ENCODE assay signal across 25 mouse cellular contexts in the genomic region with DNA sequence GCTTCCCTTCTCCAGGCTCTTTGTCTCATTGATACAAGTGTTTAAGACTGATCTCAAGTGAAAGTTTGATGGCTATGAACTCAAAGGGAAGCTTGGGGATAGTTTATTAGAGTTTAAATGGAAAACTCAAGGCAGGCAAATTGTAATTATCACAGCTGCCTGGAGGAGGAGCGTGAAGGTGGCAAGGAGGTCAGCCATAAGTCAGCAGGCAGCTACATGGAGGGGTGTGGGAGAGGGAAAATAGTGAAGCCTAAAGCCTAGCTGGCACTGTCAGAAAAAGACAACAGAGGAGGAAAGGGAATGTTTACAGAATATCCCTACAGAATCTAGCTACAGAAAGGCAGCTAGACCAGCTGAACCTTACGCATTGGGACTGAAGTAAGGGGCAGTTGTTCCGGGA. TPM values are rescaled to one million over a fixed set of nuclear protein-coding genes. Genes with fewer than 3 reads are reported as not detected.
A peak's percentile ranks its signal among the peaks of the same experiment; 100 is the strongest.
DNase-seq lines count a peak whose midpoint lies in the region; ATAC-seq and TF ChIP-seq lines count a peak whose summit lies in the region.
"Had no signal": no experiment of that assay in that cellular context is flagged by ENCODE, and none has a peak within 500 bp of the region (broad histone marks: within the 10 kb centered on the region; RNA-seq: fewer than 3 reads in every experiment).

No protein-coding gene starts in this region.

- TF ChIP-seq POLR2A in kidney, adult 2 months (IDR thresholded peaks at IDR 0.05; ENCODE audit: low read depth, low read length) = no peak

- H3K4me2 ChIP-seq in hindbrain, postnatal 0 days (ENCODE audit: low read depth, low read length) = no peak overlapping the region
- H3K4me2 ChIP-seq in hindbrain, embryonic 14.5 days (replicated peaks) = no peak overlapping the region
- H3K4me2 ChIP-seq in kidney, postnatal 0 days (ENCODE audit: low read length) = no peak overlapping the region
- no peak overlapping the region for H3K4me2 ChIP-seq in neural tube, embryonic 11.5 days (ENCODE audit: low read depth)
- H3K4me2 ChIP-seq: embryonic facial prominence, embryonic 12.5 days; embryonic facial prominence, embryonic 15.5 days; forebrain, embryonic 12.5 days; forebrain, embryonic 15.5 days; heart, embryonic 12.5 days; heart, embryonic 15.5 days; hindbrain, embryonic 13.5 days had no signal

- H3K27me3 ChIP-seq in hindbrain, postnatal 0 days (ENCODE audit: insufficient read depth, low read length) = no peaks in the 10 kb centered on the region
- no peaks in the 10 kb centered on the region for H3K27me3 ChIP-seq in hindbrain, embryonic 14.5 days (ENCODE audit: control insufficient read depth, insufficient read depth, low read length)
- no peaks in the 10 kb centered on the region for H3K27me3 ChIP-seq in kidney, postnatal 0 days (ENCODE audit: insufficient read depth, low read length)
- H3K27me3 ChIP-seq in kidney, adult 2 months (replicated peaks; ENCODE audit: control insufficient read depth, insufficient read depth, low read length) = no peaks in the 10 kb centered on the region
- no peaks in the 10 kb centered on the region for H3K27me3 ChIP-seq in neural tube, embryonic 11.5 days (ENCODE audit: control insufficient read depth, insufficient read depth, low read length)
- H3K27me3 ChIP-seq: embryonic facial prominence, embryonic 12.5 days; embryonic facial prominence, embryonic 15.5 days; forebrain, embryonic 12.5 days; forebrain, embryonic 15.5 days; heart, embryonic 12.5 days; heart, embryonic 15.5 days; hindbrain, embryonic 13.5 days had no signal

- 56% methylated on average over 3 of the region's 3 CpGs for WGBS in hindbrain, postnatal 0 days
- 68% methylated on average over 3 of the region's 3 CpGs for WGBS in hindbrain, embryonic 14.5 days
- WGBS in kidney, postnatal 0 days = 23% methylated on average over 3 of the region's 3 CpGs
- 68% methylated on average over 3 of the region's 3 CpGs for WGBS in kidney, adult 2 months
- 64% methylated on average over 3 of the region's 3 CpGs for WGBS in neural tube, embryonic 11.5 days

- peak overlapping the region; percentile 41; the same call in 1 of the 2 replicates for H3K27ac ChIP-seq in hindbrain, postnatal 0 days
- H3K27ac ChIP-seq in hindbrain, embryonic 14.5 days = no peak overlapping the region
- H3K27ac ChIP-seq in kidney, postnatal 0 days = peak overlapping the region; percentile 36; the same call in 1 of the 2 replicates
- no peak overlapping the region for H3K27ac ChIP-seq in kidney, adult 2 months (ENCODE audit: insufficient read depth, low read depth, low read length)
- H3K27ac ChIP-seq in neural tube, embryonic 11.5 days (ENCODE audit: low read depth, low read length) = no peak overlapping the region
- H3K27ac ChIP-seq: embryonic facial prominence, embryonic 12.5 days; embryonic facial prominence, embryonic 15.5 days; forebrain, embryonic 12.5 days; forebrain, embryonic 15.5 days; heart, embryonic 15.5 days; hindbrain, embryonic 10.5 days; hindbrain, embryonic 13.5 days had no signal

- no peak overlapping the region for H3K4me3 ChIP-seq in hindbrain, postnatal 0 days (ENCODE audit: low read length)
- no peak overlapping the region for H3K4me3 ChIP-seq in hindbrain, embryonic 14.5 days (replicated peaks; ENCODE audit: low read length)
- H3K4me3 ChIP-seq in kidney, postnatal 0 days (replicated peaks; ENCODE audit: low read depth, low read length) = no peak overlapping the region
- H3K4me3 ChIP-seq in kidney, adult 2 months (ENCODE audit: insufficient read depth, low read depth, low read length) = no peak overlapping the region
- no peak overlapping the region for H3K4me3 ChIP-seq in neural tube, embryonic 11.5 days (ENCODE audit: low read depth, low read length)
- H3K4me3 ChIP-seq: embryonic facial prominence, embryonic 12.5 days; embryonic facial prominence, embryonic 15.5 days; forebrain, embryonic 12.5 days; forebrain, embryonic 15.5 days; heart, embryonic 12.5 days; heart, embryonic 15.5 days; hindbrain, embryonic 10.5 days; hindbrain, embryonic 13.5 days had no signal

- H3K36me3 ChIP-seq in hindbrain, postnatal 0 days (ENCODE audit: insufficient read depth, low read length) = no peaks in the 10 kb centered on the region
- H3K36me3 ChIP-seq in hindbrain, embryonic 14.5 days (replicated peaks; ENCODE audit: control insufficient read depth, insufficient read depth) = no peaks in the 10 kb centered on the region
- no peaks in the 10 kb centered on the region for H3K36me3 ChIP-seq in kidney, postnatal 0 days (ENCODE audit: insufficient read depth, low read length)
- H3K36me3 ChIP-seq in kidney, adult 2 months (ENCODE audit: control insufficient read depth, insufficient read depth, low read length) = no peaks in the 10 kb centered on the region
- H3K36me3 ChIP-seq in neural tube, embryonic 11.5 days (ENCODE audit: control insufficient read depth, insufficient read depth, low read length) = no peaks in the 10 kb centered on the region
- H3K36me3 ChIP-seq: embryonic facial prominence, embryonic 12.5 days; embryonic facial prominence, embryonic 15.5 days; forebrain, embryonic 12.5 days; forebrain, embryonic 15.5 days; heart, embryonic 15.5 days; hindbrain, embryonic 13.5 days had no signal

- TF ChIP-seq CTCF in hindbrain, postnatal 0 days (IDR thresholded peaks at IDR 0.05; ENCODE audit: low read depth) = no peak
- no peak for TF ChIP-seq CTCF in kidney, postnatal 0 days (IDR thresholded peaks at IDR 0.05; ENCODE audit: low read depth)
- TF ChIP-seq CTCF in kidney, adult 2 months (conservative IDR thresholded peaks at IDR 0.05; ENCODE audit: insufficient read depth, insufficient read length, low read depth, low read length) = no peak

- H3K9ac ChIP-seq in hindbrain, postnatal 0 days (replicated peaks; ENCODE audit: low read length) = no peak overlapping the region
- no peak overlapping the region for H3K9ac ChIP-seq in hindbrain, embryonic 14.5 days
- H3K9ac ChIP-seq in kidney, postnatal 0 days (ENCODE audit: low read depth, low read length) = no peak overlapping the region
- no peak overlapping the region for H3K9ac ChIP-seq in neural tube, embryonic 11.5 days (ENCODE audit: low read length)
- H3K9ac ChIP-seq: embryonic facial prominence, embryonic 12.5 days; embryonic facial prominence, embryonic 15.5 days; forebrain, embryonic 12.5 days; forebrain, embryonic 15.5 days; heart, embryonic 12.5 days; heart, embryonic 15.5 days; hindbrain, embryonic 13.5 days had no signal

- no peaks in the 10 kb centered on the region for H3K9me3 ChIP-seq in hindbrain, postnatal 0 days (ENCODE audit: low read length)
- no peaks in the 10 kb centered on the region for H3K9me3 ChIP-seq in hindbrain, embryonic 14.5 days (ENCODE audit: control insufficient read depth, low read length)
- H3K9me3 ChIP-seq in kidney, postnatal 0 days (replicated peaks; ENCODE audit: low read length) = no peaks in the 10 kb centered on the region
- no peaks in the 10 kb centered on the region for H3K9me3 ChIP-seq in neural tube, embryonic 11.5 days (ENCODE audit: control insufficient read depth, low read length)
- H3K9me3 ChIP-seq: embryonic facial prominence, embryonic 12.5 days; embryonic facial prominence, embryonic 15.5 days; forebrain, embryonic 12.5 days; forebrain, embryonic 15.5 days; hindbrain, embryonic 13.5 days had no signal

- ATAC-seq in hindbrain, postnatal 0 days = no peak
- no peak for ATAC-seq in hindbrain, embryonic 14.5 days (ENCODE audit: low FRiP score)
- ATAC-seq in kidney, postnatal 0 days (replicated peaks; ENCODE audit: low FRiP score, low read depth) = no peak
- ATAC-seq in neural tube, embryonic 11.5 days (ENCODE audit: insufficient read depth, low FRiP score, low TSS enrichment) = peak; percentile 58; the same call in 1 of the 2 replicates
- ATAC-seq: activated CD4-positive, CD25-positive, alpha-beta regulatory T cell, adult 4 months; forebrain, embryonic 15.5 days had no signal

- no peaks in the 10 kb centered on the region for H3K4me1 ChIP-seq in hindbrain, postnatal 0 days (ENCODE audit: insufficient read depth, low read length)
- H3K4me1 ChIP-seq in hindbrain, embryonic 14.5 days (replicated peaks; ENCODE audit: control insufficient read depth, insufficient read depth, low read length) = 0 out of 2 replicates have a peak, but pooled peaks cover under 1% of the 10 kb centered on the region
- H3K4me1 ChIP-seq in kidney, postnatal 0 days (replicated peaks; ENCODE audit: insufficient read depth, low read length) = no peaks in the 10 kb centered on the region
- H3K4me1 ChIP-seq in kidney, adult 2 months (ENCODE audit: control insufficient read depth, insufficient read depth, low read length) = no peaks in the 10 kb centered on the region
- no peaks in the 10 kb centered on the region for H3K4me1 ChIP-seq in neural tube, embryonic 11.5 days (ENCODE audit: control insufficient read depth, insufficient read depth, low read length)
- H3K4me1 ChIP-seq: forebrain, embryonic 12.5 days; forebrain, embryonic 15.5 days had no signal

- DNase-seq in hindbrain, postnatal 0 days (ENCODE audit: low spot score) = no peak
- no peak for DNase-seq in hindbrain, embryonic 14.5 days (ENCODE audit: low spot score)
- DNase-seq in kidney, postnatal 0 days (ENCODE audit: low spot score) = peak; percentile 44
- DNase-seq in kidney, adult 2 months = no peak
- peak; percentile 19 for DNase-seq in neural tube, embryonic 11.5 days (ENCODE audit: low spot score)
- no peak for DNase-seq in neural tube, embryonic 10.5 days (ENCODE audit: extremely low spot score, low spot score)
- DNase-seq in embryo, embryonic 10.5 days (ENCODE audit: low spot score) = no peak
- DNase-seq: adrenal gland, postnatal 10 days; adrenal gland, postnatal 36 days; cerebellum, adult 18-20 months; cerebellum, adult 9-10 months; cerebellum, postnatal 14 days; gastrocnemius, postnatal 25 days; heart, adult 18-20 months; heart, postnatal 10 days; heart, postnatal 36 days had no signal

RNA-seq across cellular contexts. Expression of a gene that starts 52.8 kb away (rescaled TPM):
- total RNA-seq in hindbrain, postnatal 0 days (2014; rRNA removed) = 21.6 and 24.6 TPM in 2 replicates
- polyA plus RNA-seq in hindbrain, postnatal 0 days (2015; fragmentation: Nextera tagmentation; extraction: Ambion mirVana) = 31.1 and 32.9 TPM in 2 replicates
- 31.8 and 37.4 TPM in 2 replicates for polyA plus RNA-seq in hindbrain, embryonic 14.5 days (2014; fragmentation: Nextera tagmentation; extraction: Ambion mirVana)
- 41.8 TPM in 2 replicates for polyA plus RNA-seq in kidney, postnatal 0 days (2015; fragmentation: Nextera tagmentation; extraction: Ambion mirVana)
- polyA plus RNA-seq in kidney, adult 2 months (2012; rRNA removed) = 5.9 and 7.3 TPM in 2 replicates
- 40.3 and 40.7 TPM in 2 replicates for polyA plus RNA-seq in neural tube, embryonic 11.5 days (2014; fragmentation: Nextera tagmentation; extraction: Ambion mirVana)

RNA-seq across cellular contexts. Expression of a gene that starts 52.9 kb away (rescaled TPM):
- 25.9 and 30.7 TPM in 2 replicates for total RNA-seq in hindbrain, postnatal 0 days (2014; rRNA removed)
- polyA plus RNA-seq in hindbrain, postnatal 0 days (2015; fragmentation: Nextera tagmentation; extraction: Ambion mirVana) = 16.4 and 16.7 TPM in 2 replicates
- polyA plus RNA-seq in hindbrain, embryonic 14.5 days (2014; fragmentation: Nextera tagmentation; extraction: Ambion mirVana) = 28.1 and 34.1 TPM in 2 replicates
- 7.0 and 8.7 TPM in 2 replicates for polyA plus RNA-seq in kidney, postnatal 0 days (2015; fragmentation: Nextera tagmentation; extraction: Ambion mirVana)
- 4.1 and 4.3 TPM in 2 replicates for polyA plus RNA-seq in kidney, adult 2 months (2012; rRNA removed)
- polyA plus RNA-seq in neural tube, embryonic 11.5 days (2014; fragmentation: Nextera tagmentation; extraction: Ambion mirVana) = 16.4 and 19.6 TPM in 2 replicates

Comparison
In these comparisons a context has a peak if more than half of its experiments do, and no peak if none do; other contexts are left out.
1. DNase-seq: peak in kidney, postnatal 0 days (single experiment) and neural tube, embryonic 11.5 days (single experiment); none in hindbrain, postnatal 0 days (single experiment), hindbrain, embryonic 14.5 days (single experiment), kidney, adult 2 months (single experiment), neural tube, embryonic 10.5 days (single experiment) and embryo, embryonic 10.5 days (single experiment).
2. H3K27ac ChIP-seq: peak in hindbrain, postnatal 0 days (single experiment) and kidney, postnatal 0 days (single experiment); none in hindbrain, embryonic 14.5 days (single experiment), kidney, adult 2 months (single experiment) and neural tube, embryonic 11.5 days (single experiment).